Mouse (Mus musculus): Measurements from ENCODE around the gene Rspo3.

DNA sequence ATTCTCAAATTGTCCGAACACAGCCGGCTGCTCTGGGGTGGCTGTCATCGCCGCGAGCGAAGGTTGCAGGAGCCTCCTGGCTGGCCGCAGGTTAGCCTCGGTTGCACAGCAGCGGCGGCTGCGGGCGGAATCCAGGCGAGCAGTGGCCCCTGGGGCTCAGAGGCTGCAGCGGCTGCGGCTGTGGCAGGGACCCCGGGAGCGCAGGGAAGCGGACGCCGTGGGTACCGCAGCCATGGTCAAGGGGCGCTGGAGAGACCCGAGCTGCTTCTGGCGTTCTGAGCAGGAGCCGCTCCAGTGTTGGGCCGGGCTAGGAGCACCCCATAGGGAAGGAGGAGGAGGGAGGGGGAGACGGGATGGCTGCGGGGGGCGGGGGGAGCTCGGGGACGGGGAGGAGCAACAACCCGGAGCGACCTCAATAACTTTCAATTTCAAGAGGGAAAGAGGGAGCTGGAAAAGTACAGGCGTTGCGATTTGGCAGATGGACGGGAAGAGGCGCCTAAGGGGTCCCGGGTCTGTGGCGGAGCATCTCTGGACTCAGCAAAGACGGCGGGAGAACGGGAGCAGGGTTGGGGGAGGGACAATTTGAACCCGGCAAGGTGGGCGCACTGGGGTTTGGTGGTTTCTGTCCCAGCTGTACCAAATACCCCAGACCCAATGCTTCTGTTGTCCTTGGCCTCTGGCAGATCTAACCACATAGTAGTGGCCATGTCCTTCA, at the start of gene Rspo3:
- TF ChIP-seq CTCF (IDR thresholded peaks at IDR 0.05; ENCODE audit: borderline replicate concordance, insufficient read depth, low read depth, low read length) = no peak
- TF ChIP-seq POLR2A (IDR thresholded peaks at IDR 0.05; ENCODE audit: borderline replicate concordance, insufficient read depth, low read length) = no peak
